Mouse (Mus musculus) retina, embryonic 14.5 days (tissue): ENCODE results near the gene Aspg.
A peak's percentile ranks its signal among the peaks of the same experiment; 100 is the strongest.

Source experiments
- DNase-seq: peaks from one replicate; pipeline ENCODE4 v3.0.0-alpha.2; 2015; ENCODE audit warnings: low spot score

Aspg gene

GRCm38 (mm10) chr12:112151244-112151979 is 44.9 kb downstream of the Aspg start:
- DNase-seq: no peak

GRCm38 (mm10) chr12:112151980-112152362 is 45.5 kb downstream of the Aspg start:
- no peak for DNase-seq

- no peak for DNase-seq
These were observed 47.1 kb downstream of the Aspg start for GRCm38 (mm10) chr12:112153597-112153996.

DNA sequence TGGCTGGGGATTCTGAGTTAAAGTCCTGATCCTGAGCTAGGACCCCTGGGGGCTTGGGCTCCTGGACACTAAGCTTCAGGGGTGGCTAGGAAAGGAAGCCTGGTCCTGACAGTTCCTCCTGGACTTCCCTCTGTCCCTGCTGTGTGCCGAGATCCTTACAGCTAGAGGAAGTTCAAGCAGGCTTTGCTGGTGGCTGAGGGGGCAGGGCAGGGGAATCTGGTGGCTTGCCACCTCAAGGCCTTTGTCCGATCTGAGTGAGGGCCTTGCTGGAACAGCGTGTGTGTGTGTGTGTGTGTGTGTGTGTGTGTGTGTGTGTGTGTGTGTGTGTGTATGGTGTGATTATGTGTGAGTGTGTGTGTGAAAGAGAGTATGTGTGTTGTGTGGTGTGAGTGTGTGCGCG is 48.0 kb downstream of the Aspg start:
- no peak for DNase-seq

DNA sequence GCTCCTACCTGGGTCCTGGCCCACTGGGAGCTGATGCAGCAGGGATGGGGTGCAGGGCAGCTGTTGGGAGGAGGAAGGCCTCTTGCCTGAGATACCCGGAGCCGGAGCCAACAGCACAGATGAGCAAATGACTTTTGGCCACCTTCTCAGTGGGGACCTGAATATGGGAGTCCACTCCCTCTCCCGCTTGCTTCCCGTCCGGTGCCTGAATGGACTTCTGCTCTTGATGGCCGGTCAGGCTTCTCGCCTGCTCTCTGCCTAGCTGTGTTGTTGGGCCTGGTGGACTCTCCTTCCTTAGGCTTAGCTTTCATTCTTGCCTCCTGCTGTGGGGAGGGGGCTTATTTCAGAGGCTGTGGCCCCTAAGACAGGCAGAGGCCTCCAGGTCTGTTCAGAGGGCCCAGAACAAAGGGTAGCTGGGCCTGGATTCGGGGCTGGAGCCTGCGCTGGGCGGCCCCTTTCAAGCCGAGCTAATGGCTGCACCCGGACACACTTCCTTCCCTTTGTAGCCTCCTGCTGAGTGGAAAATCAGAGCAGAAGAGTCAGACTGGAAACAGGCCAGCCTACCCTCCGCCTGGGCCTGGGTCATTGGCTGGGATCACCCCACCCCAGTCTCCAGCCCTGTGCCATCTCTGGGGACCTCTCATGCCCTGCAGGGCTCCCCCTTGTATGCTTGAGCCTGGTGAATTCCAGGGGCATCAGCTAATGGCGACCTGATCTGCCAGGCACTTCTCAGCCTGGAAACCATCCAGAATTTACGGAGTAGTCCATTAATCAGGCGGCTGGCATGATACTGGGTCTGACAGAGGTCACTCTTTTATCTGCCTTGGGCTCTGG is 49.0 kb downstream of the Aspg start:
- no peak for DNase-seq

GRCm38 (mm10) chr12:112156804-112157203 is 50.3 kb downstream of the Aspg start:
- no peak for DNase-seq

GRCm38 (mm10) chr12:112158246-112158645 is 51.8 kb downstream of the Aspg start:
- DNase-seq: no peak

- no peak for DNase-seq
These were observed 52.3 kb downstream of the Aspg start for GRCm38 (mm10) chr12:112158784-112159183.

- DNase-seq: peak; percentile 76
These were observed 57.7 kb downstream of the Aspg start for GRCm38 (mm10) chr12:112163981-112164839.

GRCm38 (mm10) chr12:112164840-112165219 is 58.4 kb downstream of the Aspg start:
- DNase-seq: no peak

GRCm38 (mm10) chr12:112169240-112169639 is 62.8 kb downstream of the Aspg start:
- no peak for DNase-seq

DNA sequence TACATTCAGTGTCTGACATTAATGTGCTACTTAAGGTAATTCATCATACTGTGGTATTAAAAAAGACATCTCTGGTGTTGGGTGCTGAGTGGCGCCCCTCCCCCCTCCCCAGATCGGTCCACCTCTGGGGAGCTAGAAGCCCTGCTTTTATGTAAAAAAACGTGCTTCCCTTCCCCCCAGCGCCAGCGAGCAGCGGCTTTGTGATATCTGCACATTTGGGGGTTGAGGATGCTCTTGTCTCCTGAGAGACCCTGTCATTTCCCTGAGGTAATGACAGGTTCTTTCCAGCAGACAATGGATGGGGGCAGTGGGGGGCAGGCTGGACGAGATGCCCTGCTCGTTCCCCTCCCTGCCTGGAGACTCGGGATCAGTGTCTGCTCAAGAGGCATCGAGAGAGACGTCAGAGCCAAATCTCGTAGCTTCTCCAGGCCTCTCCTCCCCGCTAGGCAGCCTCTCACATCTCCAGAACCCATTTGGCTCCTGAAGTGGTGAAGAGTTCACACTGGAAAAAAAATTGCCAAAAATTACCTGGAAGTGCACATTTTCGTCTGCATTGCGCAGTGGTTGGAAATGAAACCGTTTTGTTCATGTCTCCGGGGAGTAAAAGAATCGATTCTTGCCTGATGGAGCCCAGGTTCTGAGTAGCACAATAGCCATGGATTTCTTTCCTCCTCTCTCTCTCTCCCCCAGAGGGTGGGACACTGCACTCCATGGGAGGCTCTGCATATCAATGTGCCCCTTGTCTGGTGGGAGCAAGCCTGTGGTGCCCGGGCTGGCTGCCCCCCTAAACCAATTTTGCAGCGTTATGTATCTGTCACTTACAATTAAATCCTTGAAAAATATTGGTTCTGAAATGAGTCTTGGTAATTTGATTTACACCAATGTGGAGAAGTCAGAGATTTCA is 64.4 kb downstream of the Aspg start:
- no peak for DNase-seq

GRCm38 (mm10) chr12:112171657-112172056 is 65.2 kb downstream of the Aspg start:
- peak; percentile 65 for DNase-seq

DNA sequence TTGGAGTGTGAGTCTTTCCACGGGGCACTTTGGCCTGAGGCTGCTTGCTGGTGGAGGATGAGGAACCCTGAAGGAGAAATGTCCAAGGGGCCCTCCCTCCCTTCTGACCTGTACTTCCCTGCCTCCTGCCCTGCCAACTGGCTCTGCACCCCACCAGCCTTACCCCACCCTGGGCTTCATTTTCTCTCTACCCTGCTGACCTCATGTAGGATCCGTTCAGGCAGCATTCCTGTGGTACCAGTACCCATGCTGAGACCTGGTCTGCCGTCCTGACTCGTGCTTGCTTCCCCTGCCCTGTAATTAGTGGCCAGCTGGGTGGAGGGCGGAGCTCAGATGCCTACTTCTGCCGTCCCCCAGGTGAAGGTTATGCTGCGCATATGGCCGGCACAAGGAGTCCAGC is 65.7 kb downstream of the Aspg start:
- no peak for DNase-seq
